Mouse (Mus musculus) heart, embryonic 15.5 days (tissue): ENCODE data around the gene Spag6. TPM values are rescaled to one million over a fixed set of nuclear protein-coding genes. Genes with fewer than 3 reads are reported as not detected.

ENCODE experiments used
- ATAC-seq: fragments of 200-750 bp; cut with Nextera tagmentation; replicated peaks from 2 replicates; pipeline ENCODE4 v1.8.0; 2017; ENCODE audit warnings: low read depth, moderate TSS enrichment; ENCODE audit not compliant: insufficient number of reproducible peaks, insufficient read depth, low FRiP score
- H3K27ac ChIP-seq: fragments of 300-500 bp; sonication (generic); 2 replicates; pipeline ENCODE4 v1.5.1; 2015; ENCODE audit warnings: mild to moderate bottlenecking, inconsistent platforms
- H3K27me3 ChIP-seq: fragments of 300-500 bp; sonication (generic); 2 replicates; pipeline ENCODE4 v1.6.1; 2015; ENCODE audit warnings: inconsistent platforms
- H3K36me3 ChIP-seq: fragments of 300-500 bp; sonication (generic); 2 replicates; pipeline ENCODE4 v1.6.1; 2015; ENCODE audit warnings: mild to moderate bottlenecking, inconsistent platforms
- H3K4me1 ChIP-seq: fragments of 300-500 bp; sonication (generic); replicated peaks from 2 replicates; pipeline ENCODE4 v1.6.1; 2015; ENCODE audit warnings: inconsistent platforms
- H3K4me2 ChIP-seq: fragments of 300-500 bp; sonication (generic); 2 replicates; pipeline ENCODE4 v1.6.1; 2015; ENCODE audit warnings: inconsistent platforms, mild to moderate bottlenecking, moderate library complexity
- H3K4me3 ChIP-seq: fragments of 300-500 bp; sonication (generic); 2 replicates; pipeline ENCODE4 v1.5.1; 2015; ENCODE audit warnings: mild to moderate bottlenecking, inconsistent platforms
- H3K9ac ChIP-seq: fragments of 300-500 bp; sonication (generic); 2 replicates; pipeline ENCODE4 v1.6.1; 2015; ENCODE audit warnings: mild to moderate bottlenecking, inconsistent platforms
- H3K9me3 ChIP-seq: fragments of 300-500 bp; sonication (generic); replicated peaks from 2 replicates; pipeline ENCODE4 v1.6.1; 2016; ENCODE audit warnings: inconsistent platforms
- WGBS: fragments of 180-500 bp; shearing (Covaris S2); methylation state at CpG from one replicate; pipeline ENCODE4 v1.1.7; 2015; ENCODE audit warnings: mixed read lengths; 5-methylcytosine and 5-hydroxymethylcytosine counted together
- polyA plus RNA-seq: library from polyadenylated mRNA; unstranded; fragments of >200 nt; fragmentation: Nextera tagmentation; extraction: Ambion mirVana; gene quantifications from 2 replicates; pipeline ENCODE4 v1.2.1, GENCODE M21; 2015

Gene Spag6
- polyA plus RNA-seq, 1 experiment from 2014 or later, result 0.06 TPM

DNA sequence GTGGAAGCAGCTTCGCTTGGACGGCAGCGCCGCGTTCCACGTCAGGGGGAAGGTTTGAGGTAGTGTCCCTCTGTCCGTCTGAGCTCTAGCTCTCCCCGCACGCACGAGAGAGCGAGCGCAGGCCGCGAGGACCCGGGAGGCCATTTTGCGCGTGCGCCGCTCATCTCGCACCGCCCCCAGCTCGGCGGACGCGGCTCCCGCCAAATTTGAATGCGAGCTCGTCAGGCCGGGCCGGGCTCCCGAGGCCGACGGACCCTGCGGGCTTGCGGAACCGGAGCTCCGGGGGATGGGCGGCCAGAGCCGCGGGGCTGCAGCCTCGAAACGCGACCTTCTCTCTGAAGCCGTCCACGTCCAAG is 5.1 kb upstream of the Spag6 start:
- no peaks in the 10 kb centered on the region for H3K9me3 ChIP-seq
- peak overlapping the region; percentile 91 for H3K4me2 ChIP-seq
- H3K4me3 ChIP-seq, result peak overlapping the region; percentile 53
- H3K36me3 ChIP-seq, result peaks cover 9% of the 10 kb centered on the region
- peaks cover 20% of the 10 kb centered on the region for H3K4me1 ChIP-seq
- no peak overlapping the region for H3K27ac ChIP-seq
- H3K27me3 ChIP-seq, result peaks cover 61% of the 10 kb centered on the region
- H3K9ac ChIP-seq, result no peak overlapping the region
- WGBS, result 1% methylated on average over 45 of the region's 45 CpGs
- ATAC-seq, result peak; percentile 43; the same call in 1 of the 2 replicates

DNA sequence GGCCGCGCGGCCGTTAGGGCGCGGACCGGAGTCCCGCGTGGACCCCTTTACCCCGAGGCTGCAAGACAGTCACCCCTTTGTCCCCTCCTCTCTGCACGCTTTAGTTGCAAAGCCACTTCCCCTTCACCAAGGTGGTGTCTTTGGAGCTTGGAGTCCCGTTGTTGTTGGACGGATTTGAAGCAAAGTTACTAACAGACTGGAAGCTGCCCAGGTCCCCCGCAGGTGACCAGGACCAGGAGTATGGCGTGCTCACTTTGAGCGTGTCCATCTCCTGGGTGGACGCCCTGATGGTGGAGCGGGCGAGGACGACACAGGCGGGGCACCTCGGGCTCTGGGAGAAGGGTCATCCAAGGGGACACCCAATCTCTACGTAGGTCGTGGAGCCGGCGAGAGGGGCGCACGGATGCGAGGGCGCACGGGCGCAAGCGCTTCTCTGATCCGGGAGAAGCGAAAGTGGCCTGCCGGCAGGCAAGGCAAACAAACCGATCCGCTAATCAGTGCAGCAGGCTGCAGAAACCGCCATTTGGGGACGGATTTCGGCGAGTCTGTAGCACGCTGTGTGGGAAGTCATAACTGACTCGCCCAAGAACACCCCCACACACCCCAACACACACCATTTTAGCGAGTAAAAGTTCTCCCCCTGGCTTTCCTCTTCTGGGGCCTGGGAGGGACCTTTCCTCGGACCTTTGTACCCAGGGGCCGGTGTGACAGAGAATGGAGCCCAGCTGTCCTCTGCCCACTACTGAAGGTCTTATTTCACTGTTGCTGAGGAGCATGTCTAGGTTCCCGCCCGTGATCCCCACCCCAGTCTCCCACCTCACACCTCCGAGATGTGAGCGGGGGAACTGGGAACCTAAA is 4.5 kb upstream of the Spag6 start:
- H3K4me1 ChIP-seq, result peaks cover 20% of the 10 kb centered on the region
- H3K36me3 ChIP-seq, result peaks cover 3% of the 10 kb centered on the region
- H3K4me2 ChIP-seq, result peak overlapping the region; percentile 91
- WGBS, result 2% methylated on average over 45 of the region's 51 CpGs
- no peak overlapping the region for H3K27ac ChIP-seq
- H3K9me3 ChIP-seq, result no peaks in the 10 kb centered on the region
- peak; percentile 34; the same call in 1 of the 2 replicates for ATAC-seq
- H3K4me3 ChIP-seq, result peak overlapping the region; percentile 53
- peaks cover 61% of the 10 kb centered on the region for H3K27me3 ChIP-seq
- peak overlapping the region; percentile 23; the same call in 1 of the 2 replicates for H3K9ac ChIP-seq

GRCm38 (mm10) chr2:18690055-18690691 is 3.7 kb upstream of the Spag6 start:
- H3K27me3 ChIP-seq, result peaks cover 62% of the 10 kb centered on the region
- peaks cover 21% of the 10 kb centered on the region for H3K4me1 ChIP-seq
- H3K36me3 ChIP-seq, result no peaks in the 10 kb centered on the region
- H3K27ac ChIP-seq, result no peak overlapping the region
- no peak for ATAC-seq
- peak overlapping the region; percentile 53 for H3K4me3 ChIP-seq
- H3K4me2 ChIP-seq, result peak overlapping the region; percentile 91
- H3K9me3 ChIP-seq, result no peaks in the 10 kb centered on the region
- WGBS, result under 1% methylated on average over 58 of the region's 58 CpGs
- peak overlapping the region; percentile 49 for H3K9ac ChIP-seq

- no peak overlapping the region for H3K9ac ChIP-seq
- H3K27me3 ChIP-seq, result peaks cover 68% of the 10 kb centered on the region
- peak overlapping the region; percentile 91 for H3K4me2 ChIP-seq
- ATAC-seq, result no peak
- H3K36me3 ChIP-seq, result no peaks in the 10 kb centered on the region
- H3K9me3 ChIP-seq, result no peaks in the 10 kb centered on the region
- H3K4me1 ChIP-seq, result peaks cover 22% of the 10 kb centered on the region
- no peak overlapping the region for H3K27ac ChIP-seq
- WGBS, result 4% methylated on average over 9 of the region's 9 CpGs
- peak overlapping the region; percentile 53 for H3K4me3 ChIP-seq
Observed at GRCm38 (mm10) chr2:18690756-18691155, 3.1 kb upstream of the Spag6 start.

DNA sequence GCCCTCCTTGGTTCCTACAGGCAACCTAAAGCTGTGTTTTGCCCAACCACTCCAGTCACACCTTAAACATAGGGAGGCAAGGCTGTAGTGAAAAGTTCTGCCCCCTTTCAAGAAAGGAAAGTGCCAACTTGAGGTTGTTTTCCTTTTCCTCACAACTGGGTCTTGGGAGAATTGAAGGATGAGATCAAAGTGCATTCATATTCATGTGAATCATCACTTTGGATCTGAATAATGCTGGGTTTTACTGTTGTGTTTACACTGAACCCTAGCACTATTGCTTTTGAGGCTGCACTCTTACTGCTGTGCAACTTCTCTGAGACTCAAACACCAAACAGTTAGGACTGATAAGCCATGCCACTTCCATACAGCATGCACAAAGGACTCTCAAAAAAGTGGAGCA is 1.8 kb upstream of the Spag6 start:
- Histone ChIP-seq H3K9me3 (no peaks in the 10 kb centered on the region), H3K27ac (no peak overlapping the region), H3K27me3 (peaks cover 67% of the 10 kb centered on the region), H3K4me1 (peaks cover 22% of the 10 kb centered on the region), H3K4me2 (no peak overlapping the region), H3K4me3 (no peak overlapping the region), H3K36me3 (no peaks in the 10 kb centered on the region), H3K9ac (no peak overlapping the region)
- ATAC-seq, result no peak

DNA sequence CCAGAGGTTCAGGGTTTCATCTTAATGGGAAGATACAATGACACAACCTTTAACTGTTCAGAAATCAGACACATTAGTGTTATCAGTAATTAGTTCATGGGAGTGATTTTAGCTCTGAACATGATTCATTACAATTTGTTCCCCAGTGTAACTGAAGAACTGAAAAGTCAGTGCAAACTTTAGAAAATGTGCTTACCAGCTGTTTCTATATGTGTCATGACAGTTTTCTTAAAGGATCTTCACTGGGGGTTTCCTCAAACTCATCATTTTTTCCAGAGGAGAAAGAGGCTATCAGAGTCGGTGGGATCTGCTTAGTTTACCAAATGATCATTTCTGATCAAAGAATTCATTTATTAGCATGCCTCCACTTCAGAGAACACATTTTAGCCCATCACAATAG is 1.3 kb upstream of the Spag6 start:
- Histone ChIP-seq H3K4me3 (no peak overlapping the region), H3K27ac (no peak overlapping the region), H3K9ac (no peak overlapping the region), H3K36me3 (no peaks in the 10 kb centered on the region), H3K4me2 (no peak overlapping the region), H3K9me3 (no peaks in the 10 kb centered on the region), H3K27me3 (peaks cover 63% of the 10 kb centered on the region), H3K4me1 (peaks cover 22% of the 10 kb centered on the region)
- ATAC-seq, result no peak
- 2% methylated on average over 1 of the region's 1 CpGs for WGBS

DNA sequence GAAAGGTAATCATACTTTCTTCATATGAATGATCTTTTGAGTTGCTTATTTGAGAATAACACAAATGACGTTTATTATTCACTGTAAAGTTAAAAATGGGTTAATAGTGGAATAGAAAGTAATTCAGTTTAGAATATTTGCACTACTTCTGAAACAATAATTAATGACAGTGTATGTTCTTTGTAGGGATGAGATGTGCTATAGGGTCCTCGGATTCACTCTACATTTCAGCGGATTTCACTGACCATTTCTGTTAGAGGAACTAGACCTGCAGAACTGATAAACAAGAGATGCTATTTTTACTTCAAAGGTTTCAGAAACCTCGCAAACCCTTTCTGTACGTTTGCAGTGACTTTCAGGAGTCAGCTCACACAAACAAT is 351 bp upstream of the Spag6 start:
- ATAC-seq, result no peak
- 2% methylated on average over 5 of the region's 5 CpGs for WGBS
- H3K4me1 ChIP-seq, result peaks cover 24% of the 10 kb centered on the region
- no peak overlapping the region for H3K9ac ChIP-seq
- peak overlapping the region; percentile 66 for H3K4me3 ChIP-seq
- H3K4me2 ChIP-seq, result peak overlapping the region; percentile 89
- H3K27ac ChIP-seq, result no peak overlapping the region
- no peaks in the 10 kb centered on the region for H3K36me3 ChIP-seq
- H3K9me3 ChIP-seq, result no peaks in the 10 kb centered on the region
- peaks cover 63% of the 10 kb centered on the region for H3K27me3 ChIP-seq

GRCm38 (mm10) chr2:18694611-18694950 is 749 bp downstream of the Spag6 start:
- peak; percentile 44 for ATAC-seq
- peaks cover 63% of the 10 kb centered on the region for H3K27me3 ChIP-seq
- H3K4me1 ChIP-seq, result peaks cover 22% of the 10 kb centered on the region
- peak overlapping the region; percentile 89 for H3K4me2 ChIP-seq
- H3K9ac ChIP-seq, result peak overlapping the region; percentile 79
- H3K36me3 ChIP-seq, result no peaks in the 10 kb centered on the region
- WGBS, result 1% methylated on average over 19 of the region's 20 CpGs
- no peaks in the 10 kb centered on the region for H3K9me3 ChIP-seq
- peak overlapping the region; percentile 66 for H3K4me3 ChIP-seq
- peak overlapping the region; percentile 85; the same call in 1 of the 2 replicates for H3K27ac ChIP-seq

DNA sequence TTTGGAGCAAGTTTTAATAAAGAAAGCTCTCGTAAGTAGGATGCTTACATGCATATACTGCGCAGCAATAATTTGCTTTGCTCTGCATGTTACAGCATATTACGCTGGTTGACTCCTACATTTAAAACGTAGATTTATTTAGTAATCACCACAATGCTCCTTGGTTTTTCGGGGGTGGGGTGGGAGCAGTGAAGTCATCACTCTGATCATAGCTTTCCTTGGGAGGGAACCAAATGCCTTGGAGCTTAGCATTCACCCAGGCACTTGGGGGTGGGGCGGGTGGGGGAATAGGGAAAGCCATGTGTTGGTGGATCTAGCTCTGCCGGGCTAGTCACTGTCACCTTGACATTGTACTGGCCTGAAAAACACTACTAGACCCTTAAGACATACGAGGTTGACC is 1.3 kb downstream of the Spag6 start:
- H3K27me3 ChIP-seq, result peaks cover 63% of the 10 kb centered on the region
- H3K4me1 ChIP-seq, result peaks cover 16% of the 10 kb centered on the region
- no peaks in the 10 kb centered on the region for H3K36me3 ChIP-seq
- peak overlapping the region; percentile 66 for H3K4me3 ChIP-seq
- no peak for ATAC-seq
- H3K4me2 ChIP-seq, result peak overlapping the region; percentile 89
- WGBS, result 4% methylated on average over 8 of the region's 8 CpGs
- no peak overlapping the region for H3K27ac ChIP-seq
- no peaks in the 10 kb centered on the region for H3K9me3 ChIP-seq
- no peak overlapping the region for H3K9ac ChIP-seq

DNA sequence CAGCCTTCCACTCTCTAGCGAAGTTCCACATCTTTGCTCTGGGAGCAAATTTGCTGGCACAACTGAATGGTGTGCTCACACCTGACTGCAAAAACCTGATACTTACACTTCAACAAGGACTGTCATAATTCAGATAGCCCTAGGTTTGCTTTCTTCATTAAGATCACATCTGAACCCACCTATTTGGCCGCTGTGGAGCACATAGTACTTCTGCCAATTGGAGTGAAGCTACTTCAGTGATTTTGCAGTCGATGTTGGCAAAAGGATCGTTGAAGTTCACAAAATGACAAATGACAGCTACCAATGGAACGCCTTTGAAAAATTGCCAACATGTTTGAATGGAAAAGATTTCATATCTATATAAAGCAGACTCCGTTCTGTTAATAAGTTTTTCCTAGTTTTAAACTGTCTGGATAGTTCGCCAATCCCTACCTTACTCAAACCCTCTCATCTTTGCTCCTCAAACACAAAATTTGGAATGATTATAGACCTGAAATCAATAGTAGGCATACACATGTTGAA is 1.9 kb downstream of the Spag6 start:
- Histone ChIP-seq H3K27me3 (peaks cover 64% of the 10 kb centered on the region), H3K9ac (no peak overlapping the region), H3K9me3 (no peaks in the 10 kb centered on the region), H3K4me1 (peaks cover 12% of the 10 kb centered on the region), H3K4me2 (no peak overlapping the region), H3K27ac (no peak overlapping the region), H3K36me3 (no peaks in the 10 kb centered on the region), H3K4me3 (no peak overlapping the region)
- 8% methylated on average over 7 of the region's 7 CpGs for WGBS
- no peak for ATAC-seq

DNA sequence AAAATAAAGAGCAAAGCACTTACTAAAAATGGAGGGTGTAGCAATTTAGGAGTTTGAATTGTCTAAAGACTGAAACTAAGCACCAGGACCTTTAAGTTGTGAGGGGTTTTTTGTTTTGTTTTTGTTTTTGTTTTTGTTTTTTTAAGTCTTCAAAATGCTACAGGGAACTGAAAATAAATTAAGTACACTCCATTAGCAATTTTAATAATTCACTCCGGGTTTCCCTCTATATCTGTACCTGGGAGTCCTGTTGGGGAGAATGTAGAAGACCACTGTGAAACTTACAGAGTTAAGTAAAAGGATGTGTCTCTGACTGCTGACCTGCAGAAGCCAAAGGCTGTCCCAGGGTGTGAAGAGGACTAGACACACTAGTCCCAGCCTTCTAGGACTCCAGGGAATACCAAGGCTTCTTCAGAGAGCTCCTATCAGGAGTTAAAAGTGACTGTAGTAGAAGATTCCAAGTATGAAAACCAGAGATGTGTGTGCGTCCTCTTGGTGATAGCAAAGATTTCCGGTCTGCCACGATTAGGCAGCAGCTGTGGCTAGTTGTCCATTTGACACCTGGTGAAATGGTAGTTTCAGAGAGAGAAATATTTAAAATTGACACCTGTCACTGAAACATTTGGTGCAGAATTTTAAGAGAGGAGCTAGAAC is 3.9 kb downstream of the Spag6 start:
- no peak overlapping the region for H3K9ac ChIP-seq
- H3K4me2 ChIP-seq, result no peak overlapping the region
- 3% methylated on average over 4 of the region's 4 CpGs for WGBS
- peaks cover 12% of the 10 kb centered on the region for H3K4me1 ChIP-seq
- H3K9me3 ChIP-seq, result no peaks in the 10 kb centered on the region
- no peaks in the 10 kb centered on the region for H3K36me3 ChIP-seq
- ATAC-seq, result no peak
- no peak overlapping the region for H3K27ac ChIP-seq
- peaks cover 68% of the 10 kb centered on the region for H3K27me3 ChIP-seq
- no peak overlapping the region for H3K4me3 ChIP-seq
